Mouse (Mus musculus) lung, postnatal 0 days (tissue): Measurements from ENCODE around the gene Elmsan1. TPM values are rescaled to one million over a fixed set of nuclear protein-coding genes. Genes with fewer than 3 reads are reported as not detected.
"Not testable (repeated sequence)": the region's sequence is repeated elsewhere in the genome, so short reads cannot be mapped to it uniquely, and the experiment has no call there.

ENCODE experiments used
- ATAC-seq: fragments of 200-750 bp; cut with Nextera tagmentation; 2 replicates; pipeline ENCODE4 v1.8.0; 2017; ENCODE audit warnings: moderate library complexity
- DNase-seq: peaks from one replicate; pipeline ENCODE4 v3.0.0-alpha.2; 2016; ENCODE audit warnings: low spot score
- H3K27ac ChIP-seq: fragments of 300-500 bp; sonication (generic); 2 replicates; pipeline ENCODE4 v1.5.1; 2014; ENCODE audit warnings: antibody characterized with exemption, mild to moderate bottlenecking, low read length, mixed read lengths
- H3K27me3 ChIP-seq: fragments of 300-500 bp; sonication (generic); replicated peaks from 2 replicates; pipeline ENCODE4 v1.6.1; 2014; ENCODE audit warnings: low read length, mixed read lengths; ENCODE audit not compliant: insufficient read depth
- H3K36me3 ChIP-seq: fragments of 300-500 bp; sonication (generic); 2 replicates; pipeline ENCODE4 v1.6.1; 2014; ENCODE audit warnings: low read length, mixed read lengths; ENCODE audit not compliant: insufficient read depth
- H3K4me1 ChIP-seq: fragments of 300-500 bp; sonication (generic); 2 replicates; pipeline ENCODE4 v1.6.1; 2014; ENCODE audit warnings: antibody characterized with exemption, low read depth, low read length, mixed read lengths; ENCODE audit not compliant: insufficient read depth
- H3K4me2 ChIP-seq: fragments of 300-500 bp; sonication (generic); replicated peaks from 2 replicates; pipeline ENCODE4 v1.6.1; 2014; ENCODE audit warnings: low read depth, mild to moderate bottlenecking, low read length, moderate library complexity, mixed read lengths
- H3K4me3 ChIP-seq: fragments of 300-500 bp; sonication (generic); 2 replicates; pipeline ENCODE4 v1.5.1; 2014; ENCODE audit warnings: low read depth, low read length
- H3K9ac ChIP-seq: fragments of 300-500 bp; sonication (generic); replicated peaks from 2 replicates; pipeline ENCODE4 v1.6.1; 2014; ENCODE audit warnings: low read depth, mild to moderate bottlenecking
- H3K9me3 ChIP-seq: fragments of 300-500 bp; sonication (generic); 2 replicates; pipeline ENCODE4 v1.6.1; 2016; ENCODE audit warnings: low read length, mixed read lengths
- CTCF ChIP-seq: IDR thresholded peaks from 2 replicates; pipeline ENCODE4 v1.5.1; 2016; ENCODE audit warnings: antibody characterized with exemption, mild to moderate bottlenecking
- EP300 ChIP-seq: IDR thresholded peaks from 2 replicates; pipeline ENCODE4 v1.6.1; 2016; ENCODE audit warnings: antibody characterized with exemption, mild to moderate bottlenecking, control low read depth
- WGBS: fragments of 180-500 bp; shearing (Covaris S2); extraction: QIAGEN DNeasy Blood & Tissue Kit; methylation state at CpG from one replicate; pipeline ENCODE4 v1.1.7; 2014; 5-methylcytosine and 5-hydroxymethylcytosine counted together
- polyA plus RNA-seq: library from polyadenylated mRNA; unstranded; fragments of >200 nt; fragmentation: Nextera tagmentation; extraction: Ambion mirVana; gene quantifications from 2 replicates; pipeline ENCODE4 v1.2.1, GENCODE M21; 2015

The Elmsan1 gene
- polyA plus RNA-seq, 1 experiment from 2014 or later, result 6.7 TPM

GRCm38 (mm10) chr12:84245683-84246082, 27.0 kb upstream of the Elmsan1 start:
- Histone ChIP-seq H3K36me3 (no peaks in the 10 kb centered on the region), H3K9ac (no peak overlapping the region), H3K4me1 (no peaks in the 10 kb centered on the region), H3K4me3 (no peak overlapping the region), H3K4me2 (no peak overlapping the region), H3K27me3 (no peaks in the 10 kb centered on the region), H3K27ac (no peak overlapping the region), H3K9me3 (no peaks in the 10 kb centered on the region)
- TF ChIP-seq CTCF, result no peak
- TF ChIP-seq EP300, result no peak
- 65% methylated on average over 5 of the region's 5 CpGs for WGBS
- DNase-seq (no peak), ATAC-seq (no peak)

DNA sequence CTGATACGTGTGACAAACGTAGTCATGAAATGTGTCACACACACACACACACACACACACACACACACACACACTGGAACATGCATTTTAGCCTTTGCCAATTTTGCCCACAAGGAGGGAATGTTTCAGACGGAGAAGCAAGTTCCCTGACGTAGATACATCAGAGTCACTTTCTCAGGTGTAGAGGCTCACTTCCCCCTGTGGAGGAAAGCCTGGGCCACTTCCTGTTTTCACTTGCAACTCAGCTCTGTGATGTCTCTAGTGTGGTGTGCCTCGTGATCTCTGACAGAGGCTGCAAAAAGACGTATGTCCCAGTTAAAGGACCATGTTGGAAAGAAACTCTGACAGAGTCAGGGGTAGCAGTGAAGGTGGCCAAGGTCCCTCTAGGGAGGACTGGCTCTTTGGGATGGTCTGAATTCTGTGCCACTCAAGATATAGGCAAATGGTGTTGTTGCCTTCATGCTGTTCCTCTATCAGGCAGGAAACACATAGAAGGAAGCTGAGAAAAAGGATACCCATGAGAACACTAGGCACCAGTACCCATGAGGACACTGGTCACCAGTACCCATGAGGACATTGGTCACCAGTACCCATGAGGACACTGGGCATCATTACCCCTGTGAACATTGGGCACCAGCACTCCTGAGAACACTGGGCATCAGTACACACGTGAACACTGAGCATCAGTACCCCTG, 24.5 kb upstream of the Elmsan1 start:
- no peak for TF ChIP-seq EP300
- no peak for TF ChIP-seq CTCF
- H3K27me3 ChIP-seq, result no peaks in the 10 kb centered on the region; the same call in 1 of the 2 replicates
- H3K4me1 ChIP-seq, result no peaks in the 10 kb centered on the region
- peak; percentile 35 for DNase-seq
- H3K4me3 ChIP-seq, result no peak overlapping the region
- no peaks in the 10 kb centered on the region for H3K9me3 ChIP-seq
- 75% methylated on average over 7 of the region's 7 CpGs for WGBS
- no peak overlapping the region for H3K4me2 ChIP-seq
- no peak overlapping the region for H3K27ac ChIP-seq
- ATAC-seq, result peak; percentile 16; the same call in 1 of the 2 replicates
- no peaks in the 10 kb centered on the region for H3K36me3 ChIP-seq
- no peak overlapping the region for H3K9ac ChIP-seq

DNA sequence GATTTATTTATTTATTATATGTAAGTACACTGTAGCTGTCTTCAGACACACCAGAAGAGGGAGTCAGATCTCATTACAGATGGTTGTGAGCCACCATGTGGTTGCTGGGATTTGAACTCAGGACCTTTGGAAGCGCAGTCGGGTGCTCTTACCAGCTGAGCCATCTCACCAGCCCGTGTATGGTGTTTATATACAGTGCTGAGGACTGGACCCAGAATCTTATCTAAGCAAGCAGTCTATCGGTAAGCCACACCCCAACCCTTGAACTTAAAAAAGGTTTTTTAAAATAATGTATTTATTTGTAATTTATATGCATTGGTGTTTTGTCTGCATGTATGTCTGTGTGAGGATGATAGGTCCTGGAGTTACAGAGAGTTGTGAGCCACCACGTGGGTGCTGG, 18.4 kb upstream of the Elmsan1 start:
- ATAC-seq, DNase-seq, H3K9me3 ChIP-seq, H3K9ac ChIP-seq, H3K4me1 ChIP-seq, H3K27me3 ChIP-seq, H3K4me2 ChIP-seq, H3K36me3 ChIP-seq, H3K27ac ChIP-seq, H3K4me3 ChIP-seq: not testable (repeated sequence)
- WGBS, result 84% methylated on average over 5 of the region's 5 CpGs

- 80% methylated on average over 10 of the region's 10 CpGs for WGBS
- TF ChIP-seq EP300 (no peak), CTCF (no peak)
- no peak overlapping the region for H3K4me3 ChIP-seq
- no peak for DNase-seq
- H3K36me3 ChIP-seq, result no peaks in the 10 kb centered on the region
- H3K4me2 ChIP-seq, result no peak overlapping the region
- no peak overlapping the region for H3K27ac ChIP-seq
- H3K4me1 ChIP-seq, result no peaks in the 10 kb centered on the region
- no peaks in the 10 kb centered on the region; the same call in 1 of the 2 replicates for H3K27me3 ChIP-seq
- H3K9ac ChIP-seq, result no peak overlapping the region
- no peaks in the 10 kb centered on the region for H3K9me3 ChIP-seq
- no peak for ATAC-seq
Observed at GRCm38 (mm10) chr12:84235981-84236752, 17.5 kb upstream of the Elmsan1 start.

GRCm38 (mm10) chr12:84235577-84235976, 16.9 kb upstream of the Elmsan1 start:
- DNase-seq, result no peak
- H3K9me3 ChIP-seq, result no peaks in the 10 kb centered on the region
- H3K9ac ChIP-seq, result no peak overlapping the region
- no peak for TF ChIP-seq CTCF
- H3K4me3 ChIP-seq, result no peak overlapping the region
- no peak for ATAC-seq
- no peaks in the 10 kb centered on the region for H3K36me3 ChIP-seq
- no peaks in the 10 kb centered on the region for H3K4me1 ChIP-seq
- no peak overlapping the region for H3K4me2 ChIP-seq
- no peaks in the 10 kb centered on the region; the same call in 1 of the 2 replicates for H3K27me3 ChIP-seq
- no peak overlapping the region for H3K27ac ChIP-seq
- WGBS, result 93% methylated on average over 6 of the region's 6 CpGs

DNA sequence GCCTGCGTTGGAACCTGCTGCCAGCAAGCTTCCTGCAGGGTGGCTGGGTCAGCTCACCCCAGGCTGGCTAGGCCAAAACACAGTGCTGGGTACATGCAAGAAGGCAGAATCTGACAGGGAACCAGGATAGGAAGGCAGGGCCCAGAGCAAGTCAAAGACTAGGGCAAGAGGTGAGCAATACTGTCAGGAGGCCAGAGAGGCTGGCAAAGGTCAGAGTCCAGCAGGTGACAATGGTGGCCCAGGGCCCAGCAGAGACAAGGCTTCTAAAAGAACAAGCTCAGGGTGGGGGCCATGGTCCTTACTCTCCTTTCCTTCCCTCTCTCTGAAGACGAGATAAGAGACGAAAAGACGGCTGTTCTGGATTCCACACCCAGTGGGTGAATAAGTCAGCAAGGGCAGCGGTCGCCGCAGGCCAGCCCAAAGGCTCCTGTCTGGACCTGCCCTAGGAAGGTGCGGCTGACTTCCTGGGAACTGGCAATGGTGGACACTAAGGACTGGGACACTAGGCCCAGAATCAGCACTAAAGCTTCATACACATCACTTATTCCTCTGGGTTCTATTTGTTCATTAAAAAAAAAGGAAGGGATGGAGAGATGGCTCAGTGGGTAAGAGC, 14.9 kb upstream of the Elmsan1 start:
- no peaks in the 10 kb centered on the region for H3K27me3 ChIP-seq
- 72% methylated on average over 8 of the region's 8 CpGs for WGBS
- H3K9ac ChIP-seq, result no peak overlapping the region
- H3K4me1 ChIP-seq, result no peaks in the 10 kb centered on the region
- H3K27ac ChIP-seq, result no peak overlapping the region
- H3K4me2 ChIP-seq, result no peak overlapping the region
- DNase-seq (no peak), ATAC-seq (no peak)
- H3K36me3 ChIP-seq, result no peaks in the 10 kb centered on the region
- H3K9me3 ChIP-seq, result no peaks in the 10 kb centered on the region
- TF ChIP-seq EP300 (no peak), CTCF (no peak)
- H3K4me3 ChIP-seq, result no peak overlapping the region
